Mouse (Mus musculus) E14TG2a.4 (cell line): ENCODE measurements around the gene Asxl2.

ENCODE experiments used
- CTCF ChIP-seq: conservative IDR thresholded peaks from 2 replicates; pipeline ENCODE4 v1.5.1; 2014; ENCODE audit warnings: low read length
- POU5F1 ChIP-seq: IDR thresholded peaks from 2 replicates; pipeline ENCODE4 v1.6.1; 2014; ENCODE audit warnings: low read length, borderline replicate concordance

DNA sequence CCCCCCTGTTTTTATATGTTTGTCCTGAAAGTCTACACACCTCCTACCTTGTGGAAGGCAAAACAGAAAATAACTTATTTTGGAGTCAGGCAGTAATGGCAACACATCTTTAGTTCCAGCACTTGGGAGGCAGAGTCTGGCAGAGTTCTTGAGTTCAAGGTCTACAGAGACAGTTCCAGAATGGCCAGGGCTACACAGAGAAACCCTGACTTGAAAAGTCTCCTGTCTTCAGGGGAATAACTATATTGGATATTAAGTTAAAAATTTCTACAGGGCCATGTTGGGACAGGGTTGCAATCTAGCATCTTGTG, 3.7 kb downstream of the Asxl2 start:
- no peak for TF ChIP-seq CTCF
- TF ChIP-seq POU5F1 = no peak
